Mouse (Mus musculus) Patski (cell line): Measurements from ENCODE around the gene Nrap. TPM values are rescaled to one million over a fixed set of nuclear protein-coding genes. Genes with fewer than 3 reads are reported as not detected.

Experiments used
- ATAC-seq: fragments of 100-300 bp; one replicate; pipeline ENCODE4 v1.8.0; 2021
- CTCF ChIA-PET: fragments of 350-600 bp; sonication (Branson Sonifier 250); formaldehyde crosslinking; loops from one replicate; lab custom pipeline; 2022; ENCODE audit warnings: inconsistent platforms; lab: Charles Lee
- POLR2A ChIA-PET: fragments of 350-600 bp; sonication (Branson Sonifier 250); formaldehyde crosslinking; loops from one replicate; lab custom pipeline; 2022; ENCODE audit warnings: antibody characterized with exemption, inconsistent platforms; lab: Charles Lee
- DNase-seq: peaks from one replicate; pipeline ENCODE4 v3.0.0-alpha.2; 2011; ENCODE audit warnings: low read depth, low spot score
- H3K27me3 ChIP-seq: fragments of 371-371 bp; one replicate; pipeline ENCODE4 v1.5.1; 2021
- CTCF ChIP-seq: fragments of 100-300 bp; IDR thresholded peaks from one replicate; pipeline ENCODE4 v1.5.1; 2021
- in situ Hi-C: fragments of 300-500 bp; cut with MboI; formaldehyde crosslinking; loops from 3 replicates; pipeline ENCODE4 v1.11.1; 2018; ENCODE audit warnings: low pct_unique_long_range_greater_than_20kb, mixed read lengths
- polyA plus RNA-seq: library from polyadenylated mRNA; unstranded; gene quantifications from one replicate; pipeline ENCODE4 v1.2.3, GENCODE M21; 2021

The Nrap gene
- polyA plus RNA-seq = 10.8 TPM

DNA sequence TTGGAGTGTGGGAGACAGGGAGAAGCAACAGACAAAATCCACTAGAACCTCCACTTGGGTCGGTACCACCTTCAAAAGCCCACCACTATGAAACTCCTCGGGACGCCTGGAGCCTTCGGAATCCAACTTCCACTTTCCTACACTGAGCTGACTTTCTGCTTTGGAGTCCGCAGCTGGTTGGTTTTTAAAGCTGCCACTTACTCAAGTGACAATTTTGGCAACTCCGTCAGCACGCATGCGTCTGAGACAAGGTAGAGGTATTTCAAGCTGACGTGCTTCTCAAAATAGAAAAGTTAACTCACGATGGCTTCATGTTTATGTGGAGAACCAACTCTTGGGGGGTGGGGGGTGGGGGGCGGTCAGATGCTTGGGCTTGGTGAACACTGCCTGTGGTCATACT lies at the start of gene Nrap:
Gene Nrap (minus strand): TSS at position 159 of the 400 bp plus-strand sequence.
- TF ChIP-seq CTCF = no peak
- ChIA-PET CTCF (no interaction called here), POLR2A (no interaction called here)
- no peak for DNase-seq
- no peaks in the 10 kb centered on the region for H3K27me3 ChIP-seq
- in situ Hi-C loops = no loop called here
- no peak for ATAC-seq

GRCm38 (mm10) chr19:56439072-56439434 lies 49.2 kb upstream of the Nrap start:
- in situ Hi-C loops = no loop called here
- no peaks in the 10 kb centered on the region for H3K27me3 ChIP-seq
- DNase-seq (no peak), ATAC-seq (no peak)
- CTCF ChIA-PET = no interaction called here
- POLR2A ChIA-PET = interaction anchor here (1.5 kb wide), 1 partner anchor 9 kb away, joined by 3 read pairs; no protein-coding TSS in a partner anchor
- TF ChIP-seq CTCF = no peak

GRCm38 (mm10) chr19:56438357-56439071 lies 48.7 kb upstream of the Nrap start:
- POLR2A ChIA-PET = interaction anchor here (1.5 kb wide), 1 partner anchor 10 kb away, joined by 3 read pairs; no protein-coding TSS in a partner anchor

GRCm38 (mm10) chr19:56436380-56436779 lies 46.5 kb upstream of the Nrap start:
- H3K27me3 ChIP-seq = no peaks in the 10 kb centered on the region
- ChIA-PET POLR2A (interaction anchor here (1.2 kb wide), 1 partner anchor 13 kb away, joined by 3 read pairs; no protein-coding TSS in a partner anchor), CTCF (interaction anchor here (0.7 to 2.4 kb wide), 3 partner anchors 10 to 13 kb away, joined by 3 to 11 read pairs (median 3); no protein-coding TSS in a partner anchor)
- in situ Hi-C loops = no loop called here
- DNase-seq (no peak), ATAC-seq (no peak)
- TF ChIP-seq CTCF = no peak

More at GRCm38 (mm10) chr19:56438357-56439071, 48.7 kb upstream of the Nrap start:
- TF ChIP-seq CTCF = no peak
- no peak for DNase-seq
- CTCF ChIA-PET = no interaction called here
- in situ Hi-C loops = no loop called here
- no peaks in the 10 kb centered on the region for H3K27me3 ChIP-seq
- no peak for ATAC-seq

GRCm38 (mm10) chr19:56433581-56433980 lies 43.7 kb upstream of the Nrap start:
- TF ChIP-seq CTCF = no peak
- ATAC-seq (no peak), DNase-seq (no peak)
- no peaks in the 10 kb centered on the region for H3K27me3 ChIP-seq
- in situ Hi-C loops = no loop called here
- ChIA-PET CTCF (interaction anchor here (0.7 kb wide), 1 partner anchor 102 kb away, joined by 3 read pairs; no protein-coding TSS in a partner anchor), POLR2A (no interaction called here)

DNA sequence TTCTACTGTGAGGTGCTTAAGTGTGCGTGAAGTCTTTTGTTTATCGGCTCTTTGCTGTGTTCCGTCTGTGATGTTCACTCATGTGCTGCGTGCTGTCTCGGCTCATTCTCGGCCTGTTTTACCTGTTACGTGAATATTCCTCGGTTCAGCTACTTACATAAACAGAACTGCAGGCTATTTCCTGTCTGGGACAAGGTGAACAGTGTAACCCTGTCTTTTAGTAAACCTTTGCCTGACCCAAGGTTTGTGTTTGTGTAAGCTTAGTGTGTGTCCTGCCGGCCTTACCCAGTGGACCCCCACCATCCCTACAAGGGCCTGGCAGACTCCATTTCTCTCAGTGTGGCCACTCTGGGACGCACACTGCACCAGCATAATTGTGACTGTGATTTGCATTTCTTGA lies 42.9 kb upstream of the Nrap start:
- no peak for ATAC-seq
- ChIA-PET CTCF (no interaction called here), POLR2A (no interaction called here)
- in situ Hi-C loops = no loop called here
- H3K27me3 ChIP-seq = no peaks in the 10 kb centered on the region
- no peak for DNase-seq
- TF ChIP-seq CTCF = no peak

GRCm38 (mm10) chr19:56430369-56430768 lies 40.5 kb upstream of the Nrap start:
- H3K27me3 ChIP-seq = no peaks in the 10 kb centered on the region
- DNase-seq (no peak), ATAC-seq (no peak)
- POLR2A ChIA-PET = interaction anchor here (1.5 kb wide), 1 partner anchor 106 kb away, joined by 5 read pairs; no protein-coding TSS in a partner anchor
- in situ Hi-C loops = no loop called here
- TF ChIP-seq CTCF = no peak
- CTCF ChIA-PET = interaction anchor here (0.9 to 1.3 kb wide), 2 partner anchors 29 to 346 kb away, joined by 3 to 5 read pairs; no protein-coding TSS in a partner anchor

GRCm38 (mm10) chr19:56425492-56425891 lies 35.7 kb upstream of the Nrap start:
- H3K27me3 ChIP-seq = no peaks in the 10 kb centered on the region
- no peak for TF ChIP-seq CTCF
- DNase-seq = no peak
- in situ Hi-C loops = loop anchor here (10.0 kb wide), 1 partner anchor 479 kb away; no protein-coding TSS in a partner anchor
- ChIA-PET POLR2A (interaction anchor here (0.8 to 1.6 kb wide), 3 partner anchors 80 to 357 kb away, joined by 4 to 6 read pairs (median 4); partner anchors contain the start of genes Dclre1a and Nhlrc2), CTCF (interaction anchor here (0.9 to 1.9 kb wide), 3 partner anchors 10 to 80 kb away, joined by 3 to 11 read pairs (median 3); no protein-coding TSS in a partner anchor)
- no peak for ATAC-seq

DNA sequence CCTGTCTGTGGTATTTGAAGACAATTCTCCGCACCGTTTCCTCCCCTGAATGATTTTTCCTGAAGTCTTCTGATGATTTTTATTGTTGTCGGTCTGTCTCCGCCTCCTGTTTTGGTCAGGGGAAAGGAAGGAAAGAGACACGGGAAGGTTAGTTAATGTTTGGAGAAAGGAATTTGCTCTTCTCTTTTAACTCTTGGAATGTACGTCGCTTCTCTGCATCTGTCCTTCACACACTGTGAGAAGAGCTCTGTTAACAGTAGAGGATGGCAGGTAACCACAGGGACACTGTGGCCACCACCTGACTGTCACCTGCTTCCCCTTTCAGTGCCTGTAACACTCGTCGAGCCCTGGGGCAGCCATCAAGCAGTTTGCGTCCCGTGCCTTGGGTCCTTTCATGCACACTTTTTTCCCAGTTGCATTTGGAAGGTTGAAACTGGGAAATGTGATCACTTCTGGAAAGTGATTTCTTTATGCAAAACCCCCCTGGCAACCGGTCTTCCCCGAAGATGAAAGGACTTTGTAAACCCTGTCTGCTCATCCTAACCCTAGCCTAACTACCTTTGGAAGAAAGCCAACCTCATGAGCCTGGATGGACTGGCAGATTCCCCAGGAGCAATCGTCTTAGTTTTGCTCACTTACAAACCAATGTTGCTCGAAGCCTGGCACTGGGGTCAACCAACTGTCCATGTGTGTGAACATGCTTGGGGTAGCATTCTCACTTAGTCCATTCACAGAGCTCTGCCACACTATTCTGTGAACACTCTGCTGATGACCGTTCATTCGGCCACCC lies 35.0 kb upstream of the Nrap start:
- peak; percentile 9 for ATAC-seq
- TF ChIP-seq CTCF = no peak
- in situ Hi-C loops = loop anchor here (5.0 to 10.0 kb wide), 2 partner anchors 352 to 480 kb away; no protein-coding TSS in a partner anchor
- no peak for DNase-seq
- CTCF ChIA-PET = interaction anchor here (0.9 to 1.5 kb wide), 2 partner anchors 12 to 79 kb away, joined by 3 to 4 read pairs; no protein-coding TSS in a partner anchor
- no peaks in the 10 kb centered on the region for H3K27me3 ChIP-seq
- POLR2A ChIA-PET = interaction anchor here (0.7 to 1.6 kb wide), 3 partner anchors 98 to 357 kb away, joined by 3 to 6 read pairs (median 4); partner anchors contain the start of genes Dclre1a and Nhlrc2

DNA sequence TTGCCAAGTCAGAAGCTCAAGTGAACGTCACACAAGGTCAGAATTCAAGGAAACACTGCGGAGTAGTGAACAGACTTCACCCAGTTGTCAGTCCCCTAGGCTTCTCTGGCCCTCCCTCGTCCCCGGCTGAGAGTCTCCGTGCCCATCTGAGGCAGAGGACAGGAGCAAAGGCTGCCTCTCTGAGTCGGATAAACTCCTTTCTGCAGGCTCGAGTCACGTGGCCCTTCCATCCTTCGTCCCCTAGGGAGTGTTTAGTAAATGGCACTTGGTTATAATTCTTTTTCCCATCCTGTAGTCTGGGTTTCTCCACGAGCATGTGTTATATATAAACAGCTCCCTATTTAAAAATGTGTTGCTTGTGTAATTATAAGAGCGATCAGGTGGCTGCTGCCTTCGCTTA lies 33.5 kb upstream of the Nrap start:
- no peaks in the 10 kb centered on the region for H3K27me3 ChIP-seq
- DNase-seq = no peak
- no peak for TF ChIP-seq CTCF
- ATAC-seq = peak; percentile 17
- in situ Hi-C loops = loop anchor here (5.0 to 10.0 kb wide), 2 partner anchors 354 to 481 kb away; no protein-coding TSS in a partner anchor
- ChIA-PET CTCF (interaction anchor here (0.8 to 2.2 kb wide), 17 partner anchors 8 to 352 kb away, joined by 3 to 14 read pairs (median 4); partner anchors contain the start of genes Dclre1a, Nhlrc2 and Plekhs1), POLR2A (interaction anchor here (0.9 to 2.3 kb wide), 6 partner anchors 13 to 353 kb away, joined by 3 to 10 read pairs (median 3); partner anchors contain the start of genes Dclre1a and Nhlrc2)
